Mouse (Mus musculus): Measurements from ENCODE around the gene Tas2r135. TPM values are rescaled to one million over a fixed set of nuclear protein-coding genes. Genes with fewer than 3 reads are reported as not detected.

Tas2r135 gene
- total and polyA plus RNA-seq, 2 experiments: 0.28 TPM; not detected in 1

- DNase-seq (ENCODE audit: extremely low read depth, low read depth, low spot score): no peak
- H3K36me3 ChIP-seq (ENCODE audit: control insufficient read depth, insufficient read depth, low read length): peaks cover 43% of the 10 kb centered on the region
- H3K27me3 ChIP-seq (ENCODE audit: control insufficient read depth, insufficient read depth, low read length): no peaks in the 10 kb centered on the region
- no peak overlapping the region for H3K4me3 ChIP-seq (ENCODE audit: insufficient read depth, low read depth, low read length)
- no peak overlapping the region for H3K9ac ChIP-seq (ENCODE audit: low read depth, low read length)
- TF ChIP-seq CTCF (IDR thresholded peaks at IDR 0.05; ENCODE audit: low read depth, low read length) (no peak), POLR2A (IDR thresholded peaks at IDR 0.05; ENCODE audit: extremely low read depth, insufficient read depth, low read length) (no peak)
- no peaks in the 10 kb centered on the region; the same call in 1 of the 2 replicates for H3K79me2 ChIP-seq (ENCODE audit: control insufficient read depth, insufficient read depth, low read length)
- H3K4me1 ChIP-seq (ENCODE audit: control insufficient read depth, insufficient read depth, low read length): peaks cover 9% of the 10 kb centered on the region
- H3K27ac ChIP-seq (replicated peaks; ENCODE audit: insufficient read depth, low read depth, low read length): no peak overlapping the region
- 54% methylated on average over 3 of the region's 3 CpGs for WGBS
These were observed 42.3 kb upstream of the Tas2r135 start for GRCm38 (mm10) chr6:42362974-42363373.

GRCm38 (mm10) chr6:42364066-42364465, 41.2 kb upstream of the Tas2r135 start:
- no peak overlapping the region for H3K9ac ChIP-seq (ENCODE audit: low read depth, low read length)
- no peak overlapping the region for H3K4me3 ChIP-seq (ENCODE audit: insufficient read depth, low read depth, low read length)
- WGBS: 92% methylated on average over 4 of the region's 4 CpGs
- no peak for TF ChIP-seq POLR2A (IDR thresholded peaks at IDR 0.05; ENCODE audit: extremely low read depth, insufficient read depth, low read length)
- TF ChIP-seq CTCF (IDR thresholded peaks at IDR 0.05; ENCODE audit: low read depth, low read length): no peak
- no peaks in the 10 kb centered on the region; the same call in 1 of the 2 replicates for H3K79me2 ChIP-seq (ENCODE audit: control insufficient read depth, insufficient read depth, low read length)
- no peaks in the 10 kb centered on the region for H3K27me3 ChIP-seq (ENCODE audit: control insufficient read depth, insufficient read depth, low read length)
- no peak overlapping the region for H3K27ac ChIP-seq (replicated peaks; ENCODE audit: insufficient read depth, low read depth, low read length)
- peaks cover 9% of the 10 kb centered on the region for H3K4me1 ChIP-seq (ENCODE audit: control insufficient read depth, insufficient read depth, low read length)
- peaks cover 42% of the 10 kb centered on the region for H3K36me3 ChIP-seq (ENCODE audit: control insufficient read depth, insufficient read depth, low read length)
- DNase-seq (ENCODE audit: extremely low read depth, low read depth, low spot score): no peak

GRCm38 (mm10) chr6:42364607-42365006, 40.6 kb upstream of the Tas2r135 start:
- H3K9ac ChIP-seq (ENCODE audit: low read depth, low read length): no peak overlapping the region
- peaks cover 9% of the 10 kb centered on the region for H3K4me1 ChIP-seq (ENCODE audit: control insufficient read depth, insufficient read depth, low read length)
- H3K27me3 ChIP-seq (ENCODE audit: control insufficient read depth, insufficient read depth, low read length): no peaks in the 10 kb centered on the region
- no peak overlapping the region for H3K4me3 ChIP-seq (ENCODE audit: insufficient read depth, low read depth, low read length)
- 94% methylated on average over 15 of the region's 15 CpGs for WGBS
- no peak for DNase-seq (ENCODE audit: extremely low read depth, low read depth, low spot score)
- H3K36me3 ChIP-seq (ENCODE audit: control insufficient read depth, insufficient read depth, low read length): peaks cover 38% of the 10 kb centered on the region
- H3K27ac ChIP-seq (replicated peaks; ENCODE audit: insufficient read depth, low read depth, low read length): no peak overlapping the region
- TF ChIP-seq CTCF (IDR thresholded peaks at IDR 0.05; ENCODE audit: low read depth, low read length) (no peak), POLR2A (IDR thresholded peaks at IDR 0.05; ENCODE audit: extremely low read depth, insufficient read depth, low read length) (no peak)
- no peaks in the 10 kb centered on the region; the same call in 1 of the 2 replicates for H3K79me2 ChIP-seq (ENCODE audit: control insufficient read depth, insufficient read depth, low read length)

GRCm38 (mm10) chr6:42365215-42365614, 40.0 kb upstream of the Tas2r135 start:
- H3K4me1 ChIP-seq (ENCODE audit: control insufficient read depth, insufficient read depth, low read length): peaks cover 6% of the 10 kb centered on the region; the same call in 1 of the 2 replicates
- 97% methylated on average over 6 of the region's 6 CpGs for WGBS
- DNase-seq (ENCODE audit: extremely low read depth, low read depth, low spot score): no peak
- no peak overlapping the region for H3K4me3 ChIP-seq (ENCODE audit: insufficient read depth, low read depth, low read length)
- H3K27ac ChIP-seq (replicated peaks; ENCODE audit: insufficient read depth, low read depth, low read length): no peak overlapping the region
- H3K79me2 ChIP-seq (ENCODE audit: control insufficient read depth, insufficient read depth, low read length): no peaks in the 10 kb centered on the region; the same call in 1 of the 2 replicates
- TF ChIP-seq CTCF (IDR thresholded peaks at IDR 0.05; ENCODE audit: low read depth, low read length) (no peak), POLR2A (IDR thresholded peaks at IDR 0.05; ENCODE audit: extremely low read depth, insufficient read depth, low read length) (no peak)
- no peak overlapping the region for H3K9ac ChIP-seq (ENCODE audit: low read depth, low read length)
- peaks cover 32% of the 10 kb centered on the region for H3K36me3 ChIP-seq (ENCODE audit: control insufficient read depth, insufficient read depth, low read length)
- H3K27me3 ChIP-seq (ENCODE audit: control insufficient read depth, insufficient read depth, low read length): no peaks in the 10 kb centered on the region

GRCm38 (mm10) chr6:42369870-42370269, 35.4 kb upstream of the Tas2r135 start:
- 16% methylated on average over 3 of the region's 3 CpGs for WGBS

GRCm38 (mm10) chr6:42370630-42371363, 34.4 kb upstream of the Tas2r135 start:
- Histone ChIP-seq H3K79me2 (ENCODE audit: control insufficient read depth, insufficient read depth, low read length) (peaks cover 7% of the 10 kb centered on the region; the same call in 1 of the 2 replicates), H3K27me3 (ENCODE audit: control insufficient read depth, insufficient read depth, low read length) (no peaks in the 10 kb centered on the region), H3K9ac (ENCODE audit: low read depth, low read length) (0 out of 2 replicates have a peak overlapping the region, but pooled peaks have one; percentile 10), H3K36me3 (ENCODE audit: control insufficient read depth, insufficient read depth, low read length) (peaks cover 7% of the 10 kb centered on the region; the same call in 1 of the 2 replicates), H3K4me3 (ENCODE audit: insufficient read depth, low read depth, low read length) (no peak overlapping the region), H3K27ac (replicated peaks; ENCODE audit: insufficient read depth, low read depth, low read length) (peak overlapping the region; percentile 67), H3K4me1 (ENCODE audit: control insufficient read depth, insufficient read depth, low read length) (peaks cover 20% of the 10 kb centered on the region)
- 53% methylated on average over 4 of the region's 4 CpGs for WGBS
- TF ChIP-seq CTCF (IDR thresholded peaks at IDR 0.05; ENCODE audit: low read depth, low read length): no peak
- no peak for TF ChIP-seq POLR2A (IDR thresholded peaks at IDR 0.05; ENCODE audit: extremely low read depth, insufficient read depth, low read length)
- DNase-seq (ENCODE audit: extremely low read depth, low read depth, low spot score): no peak

More at GRCm38 (mm10) chr6:42369870-42370269, 35.4 kb upstream of the Tas2r135 start:
- Histone ChIP-seq H3K4me3 (ENCODE audit: insufficient read depth, low read depth, low read length) (no peak overlapping the region), H3K36me3 (ENCODE audit: control insufficient read depth, insufficient read depth, low read length) (peaks cover 9% of the 10 kb centered on the region; the same call in 1 of the 2 replicates), H3K4me1 (ENCODE audit: control insufficient read depth, insufficient read depth, low read length) (peaks cover 20% of the 10 kb centered on the region), H3K9ac (ENCODE audit: low read depth, low read length) (no peak overlapping the region), H3K27ac (replicated peaks; ENCODE audit: insufficient read depth, low read depth, low read length) (peak overlapping the region; percentile 61), H3K27me3 (ENCODE audit: control insufficient read depth, insufficient read depth, low read length) (no peaks in the 10 kb centered on the region), H3K79me2 (ENCODE audit: control insufficient read depth, insufficient read depth, low read length) (peaks cover 7% of the 10 kb centered on the region; the same call in 1 of the 2 replicates)
- DNase-seq (ENCODE audit: extremely low read depth, low read depth, low spot score): peak; percentile 98
- no peak for TF ChIP-seq CTCF (IDR thresholded peaks at IDR 0.05; ENCODE audit: low read depth, low read length)
- TF ChIP-seq POLR2A (IDR thresholded peaks at IDR 0.05; ENCODE audit: extremely low read depth, insufficient read depth, low read length): no peak
